Mouse (Mus musculus): ENCODE results near the gene Mob3a.

DNA sequence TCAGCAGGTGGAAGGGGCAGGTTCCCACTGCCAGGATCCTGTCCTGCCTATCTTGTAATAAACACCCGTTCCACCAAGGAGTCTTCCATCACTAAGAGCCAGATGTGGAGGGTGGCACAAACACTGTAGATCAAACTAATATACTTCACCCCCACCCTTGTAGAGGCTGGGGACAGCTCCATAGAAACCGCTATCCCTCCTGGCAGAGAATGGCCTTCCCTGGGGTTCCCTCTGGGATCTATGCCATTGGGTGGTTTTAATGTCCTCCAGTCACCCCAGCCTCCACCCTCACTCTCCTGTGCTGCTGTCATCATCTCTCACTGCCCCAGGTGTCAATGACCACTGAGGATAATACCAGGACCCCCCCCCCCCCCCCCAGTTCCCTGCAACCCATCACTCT lies 31.2 kb downstream of the Mob3a start:
- TF ChIP-seq ZC3H11A (IDR thresholded peaks at IDR 0.05; ENCODE audit: borderline replicate concordance, low read depth, low read length) (no peak), ZNF384 (IDR thresholded peaks at IDR 0.05; ENCODE audit: low read depth, low read length) (no peak), HCFC1 (IDR thresholded peaks at IDR 0.05; ENCODE audit: borderline replicate concordance, insufficient read depth, low read length) (no peak)

All from ES-E14 (cell line).